Mouse (Mus musculus) E14TG2a.4 (cell line): ENCODE results near the gene Carmil1.

Experiments used
- CTCF ChIP-seq: conservative IDR thresholded peaks from 2 replicates; pipeline ENCODE4 v1.5.1; 2014; ENCODE audit warnings: low read length
- NANOG ChIP-seq: IDR thresholded peaks from 2 replicates; pipeline ENCODE4 v1.6.1; 2014; ENCODE audit warnings: borderline replicate concordance, low read length, mixed read lengths
- POU5F1 ChIP-seq: IDR thresholded peaks from 2 replicates; pipeline ENCODE4 v1.6.1; 2014; ENCODE audit warnings: low read length, borderline replicate concordance

DNA sequence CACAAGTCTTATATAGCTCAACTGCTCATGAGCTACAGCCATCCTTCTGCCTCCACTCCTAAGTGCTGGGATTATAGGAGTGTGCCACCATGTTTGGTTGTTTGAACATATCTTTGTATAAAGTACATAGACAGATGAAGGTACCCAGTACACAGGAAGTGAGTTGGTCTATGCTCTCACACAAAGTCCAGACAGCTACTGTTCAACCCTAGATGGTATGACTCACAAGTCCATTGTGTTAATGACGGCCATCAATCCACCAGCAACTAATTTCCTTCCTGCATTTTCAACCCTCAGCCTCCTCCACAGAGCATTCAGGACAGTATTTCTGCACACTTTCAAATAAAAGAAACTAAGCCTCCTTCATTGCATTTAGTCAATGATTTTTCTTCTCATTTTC is 132.0 kb downstream of the Carmil1 start:
- no peak for TF ChIP-seq CTCF
- TF ChIP-seq NANOG = no peak
- no peak for TF ChIP-seq POU5F1
